Mouse (Mus musculus) MEL (cell line): Measurements from ENCODE around the gene Gjc2. TPM values are rescaled to one million over a fixed set of nuclear protein-coding genes. Genes with fewer than 3 reads are reported as not detected.
A peak's percentile ranks its signal among the peaks of the same experiment; 100 is the strongest.

ENCODE experiments used
- DNase-seq: peaks from one replicate; pipeline ENCODE4 v3.0.0; 2011; ENCODE audit warnings: low read depth, low spot score
- H3K27ac ChIP-seq: 2 replicates; pipeline ENCODE4 v1.5.1; 2012; ENCODE audit warnings: low read depth, mild to moderate bottlenecking, control low read depth, low read length, moderate library complexity; ENCODE audit not compliant: control insufficient read depth
- H3K27me3 ChIP-seq, 2 experiments: fragments of 150-350 bp in 1 of 2; sonication (generic) in 1 of 2; 2 replicates each; pipeline ENCODE4 v1.6.1; 2012; ENCODE audit warnings: low read length in 2 of 2, mild to moderate bottlenecking in 2 of 2, improper control_type of control experiment in 1 of 2, moderate library complexity in 1 of 2; ENCODE audit not compliant: insufficient read depth in 2 of 2, control insufficient read depth in 1 of 2
- H3K36me3 ChIP-seq, 2 experiments: 2 replicates each; pipeline ENCODE4 v1.6.1; 2012 to 2014; ENCODE audit warnings: low read length in 2 of 2, improper control_type of control experiment in 1 of 2, inconsistent platforms in 1 of 2, mild to moderate bottlenecking in 1 of 2; ENCODE audit not compliant: insufficient read depth in 2 of 2, control insufficient read depth in 1 of 2
- H3K4me1 ChIP-seq, 2 experiments: fragments of 150-350 bp in 1 of 2; sonication (generic) in 1 of 2; 2 replicates each; pipeline ENCODE4 v1.6.1; 2012; ENCODE audit warnings: low read length in 2 of 2, improper control_type of control experiment in 1 of 2, mild to moderate bottlenecking in 1 of 2; ENCODE audit not compliant: insufficient read depth in 2 of 2, control insufficient read depth in 1 of 2
- H3K4me3 ChIP-seq, 2 experiments: fragments of 150-350 bp in 1 of 2; sonication (generic) in 1 of 2; 2 replicates each; pipeline ENCODE4 v1.5.1; 2012; ENCODE audit warnings: low read depth in 2 of 2, low read length in 2 of 2, mild to moderate bottlenecking in 2 of 2, moderate library complexity in 2 of 2, control low read depth in 1 of 2, improper control_type of control experiment in 1 of 2; ENCODE audit not compliant: control insufficient read depth in 1 of 2, insufficient read depth in 1 of 2
- H3K79me2 ChIP-seq: 2 replicates; pipeline ENCODE4 v1.6.1; 2012; ENCODE audit warnings: mild to moderate bottlenecking, low read length, moderate library complexity; ENCODE audit not compliant: control insufficient read depth, poor library complexity, insufficient read depth
- H3K9ac ChIP-seq: 2 replicates; pipeline ENCODE4 v1.6.1; 2012; ENCODE audit warnings: low read depth, mild to moderate bottlenecking, control low read depth, low read length, moderate library complexity; ENCODE audit not compliant: control insufficient read depth, poor library complexity, severe bottlenecking
- H3K9me3 ChIP-seq: fragments of 150-350 bp; sonication (generic); replicated peaks from 2 replicates; pipeline ENCODE4 v1.6.1; 2012; ENCODE audit warnings: mild to moderate bottlenecking, low read length, improper control_type of control experiment, moderate library complexity; ENCODE audit not compliant: insufficient read depth
- BHLHE40 ChIP-seq: IDR thresholded peaks from 2 replicates; pipeline ENCODE4 v1.6.1; 2012; ENCODE audit warnings: low read depth, mild to moderate bottlenecking, inconsistent platforms, low read length, improper control_type of control experiment, borderline replicate concordance
- CHD1 ChIP-seq: IDR thresholded peaks from 2 replicates; pipeline ENCODE4 v1.6.1; 2012; ENCODE audit warnings: low read depth, mild to moderate bottlenecking, inconsistent platforms, low read length, improper control_type of control experiment
- CHD2 ChIP-seq: IDR thresholded peaks from 2 replicates; pipeline ENCODE4 v1.6.1; 2011; ENCODE audit warnings: low read length, improper control_type of control experiment
- CTCF ChIP-seq, 3 experiments: IDR thresholded peaks in 2 of 3; conservative IDR thresholded peaks in 1 of 3; 2 replicates each; pipeline ENCODE4 v1.5.1; 2011 to 2012; ENCODE audit warnings: low read length in 3 of 3, low read depth in 2 of 3, mild to moderate bottlenecking in 2 of 3, improper control_type of control experiment in 1 of 3, inconsistent platforms in 1 of 3, mixed read lengths in 1 of 3, moderate library complexity in 1 of 3; ENCODE audit not compliant: control insufficient read depth in 1 of 3, insufficient read depth in 1 of 3, poor library complexity in 1 of 3, severe bottlenecking in 1 of 3
- E2F4 ChIP-seq: IDR thresholded peaks from 2 replicates; pipeline ENCODE4 v1.6.1; 2011; ENCODE audit warnings: low read depth, low read length, improper control_type of control experiment, borderline replicate concordance
- ELF1 ChIP-seq: IDR thresholded peaks from 2 replicates; pipeline ENCODE4 v1.6.1; 2014; ENCODE audit warnings: low read depth, mild to moderate bottlenecking, inconsistent platforms, low read length, improper control_type of control experiment, moderate library complexity
- EP300 ChIP-seq, 2 experiments: IDR thresholded peaks; 2 replicates each; pipeline ENCODE4 v1.6.1; 2011; ENCODE audit warnings: improper control_type of control experiment in 2 of 2, low read length in 2 of 2, low read depth in 1 of 2, mild to moderate bottlenecking in 1 of 2
- ETS1 ChIP-seq: IDR thresholded peaks from 2 replicates; pipeline ENCODE4 v1.6.1; 2012; ENCODE audit warnings: low read depth, mild to moderate bottlenecking, inconsistent platforms, low read length, improper control_type of control experiment, moderate library complexity
- GABPA ChIP-seq: IDR thresholded peaks from 2 replicates; pipeline ENCODE4 v1.6.1; 2012; ENCODE audit warnings: low read depth, mild to moderate bottlenecking, inconsistent platforms, low read length, improper control_type of control experiment, moderate library complexity
- GATA1 ChIP-seq: IDR thresholded peaks from 2 replicates; pipeline ENCODE4 v1.6.1; 2011; ENCODE audit warnings: low read depth, low read length, improper control_type of control experiment
- HCFC1 ChIP-seq: IDR thresholded peaks from 2 replicates; pipeline ENCODE4 v1.6.1; 2012; ENCODE audit warnings: low read depth, mild to moderate bottlenecking, inconsistent platforms, low read length, improper control_type of control experiment, moderate library complexity
- JUND ChIP-seq: IDR thresholded peaks from 2 replicates; pipeline ENCODE4 v1.6.1; 2011; ENCODE audit warnings: low read depth, mild to moderate bottlenecking, improper control_type of control experiment, low read length
- KAT2A ChIP-seq: conservative IDR thresholded peaks from 2 replicates; pipeline ENCODE4 v1.6.1; 2012; ENCODE audit warnings: low read depth, low read length, improper control_type of control experiment, inconsistent platforms
- MAFK ChIP-seq: IDR thresholded peaks from 2 replicates; pipeline ENCODE4 v1.6.1; 2011; ENCODE audit warnings: low read depth, mild to moderate bottlenecking, low read length, improper control_type of control experiment, borderline replicate concordance
- MAX ChIP-seq: IDR thresholded peaks from 2 replicates; pipeline ENCODE4 v1.6.1; 2011; ENCODE audit warnings: low read length, improper control_type of control experiment
- MEF2A ChIP-seq: IDR thresholded peaks from 2 replicates; pipeline ENCODE4 v1.6.1; 2014; ENCODE audit warnings: low read depth, mild to moderate bottlenecking, inconsistent platforms, low read length, improper control_type of control experiment; ENCODE audit not compliant: poor library complexity, insufficient replicate concordance, severe bottlenecking; ENCODE audit errors: extremely low read depth
- MXI1 ChIP-seq: IDR thresholded peaks from 2 replicates; pipeline ENCODE4 v1.6.1; 2011; ENCODE audit warnings: mild to moderate bottlenecking, low read depth, low read length, improper control_type of control experiment
- MYB ChIP-seq: IDR thresholded peaks from 2 replicates; pipeline ENCODE4 v1.6.1; 2011; ENCODE audit warnings: mild to moderate bottlenecking, low read depth, low read length, improper control_type of control experiment
- MYC ChIP-seq: IDR thresholded peaks from 2 replicates; pipeline ENCODE4 v1.6.1; 2011; ENCODE audit warnings: low read depth, mild to moderate bottlenecking, low read length, improper control_type of control experiment, moderate library complexity
- NELFE ChIP-seq: IDR thresholded peaks from 2 replicates; pipeline ENCODE4 v1.6.1; 2011; ENCODE audit warnings: low read depth, low read length, improper control_type of control experiment
- NRF1 ChIP-seq: IDR thresholded peaks from 2 replicates; pipeline ENCODE4 v1.6.1; 2014; ENCODE audit warnings: low read depth, mild to moderate bottlenecking, inconsistent platforms, low read length, improper control_type of control experiment, moderate library complexity; ENCODE audit not compliant: poor library complexity, insufficient read depth, severe bottlenecking
- POLR2AphosphoS2 ChIP-seq: IDR thresholded peaks from 2 replicates; pipeline ENCODE4 v1.6.1; 2011; ENCODE audit warnings: low read length, improper control_type of control experiment
- POLR2AphosphoS5 ChIP-seq: IDR thresholded peaks from 2 replicates; pipeline ENCODE4 v1.6.1; 2012; ENCODE audit warnings: low read depth, borderline replicate concordance, mild to moderate bottlenecking, inconsistent platforms, low read length, moderate library complexity, mixed read lengths
- RAD21 ChIP-seq: IDR thresholded peaks from 2 replicates; pipeline ENCODE4 v1.6.1; 2011; ENCODE audit warnings: mild to moderate bottlenecking, low read depth, low read length, improper control_type of control experiment
- RCOR1 ChIP-seq: IDR thresholded peaks from 2 replicates; pipeline ENCODE4 v1.6.1; 2012; ENCODE audit warnings: low read depth, mild to moderate bottlenecking, inconsistent platforms, low read length, improper control_type of control experiment
- SIN3A ChIP-seq: IDR thresholded peaks from 2 replicates; pipeline ENCODE4 v1.6.1; 2012; ENCODE audit warnings: low read length, improper control_type of control experiment, inconsistent platforms
- SMC3 ChIP-seq: IDR thresholded peaks from 2 replicates; pipeline ENCODE4 v1.6.1; 2011; ENCODE audit warnings: low read depth, low read length, improper control_type of control experiment
- TAL1 ChIP-seq: IDR thresholded peaks from 2 replicates; pipeline ENCODE4 v1.6.1; 2012; ENCODE audit warnings: mild to moderate bottlenecking, inconsistent platforms, low read length, moderate library complexity, mixed read lengths
- TBP ChIP-seq: IDR thresholded peaks from 2 replicates; pipeline ENCODE4 v1.8.0; 2011; ENCODE audit warnings: low read depth, low read length, improper control_type of control experiment
- TCF12 ChIP-seq: IDR thresholded peaks from 2 replicates; pipeline ENCODE4 v1.6.1; 2014; ENCODE audit warnings: low read depth, mild to moderate bottlenecking, inconsistent platforms, low read length, improper control_type of control experiment, moderate library complexity
- UBTF ChIP-seq: IDR thresholded peaks from 2 replicates; pipeline ENCODE4 v1.6.1; 2012; ENCODE audit warnings: low read depth, mild to moderate bottlenecking, inconsistent platforms, low read length, improper control_type of control experiment, moderate library complexity, borderline replicate concordance; ENCODE audit not compliant: insufficient read depth
- USF1 ChIP-seq: IDR thresholded peaks from 2 replicates; pipeline ENCODE4 v1.6.1; 2014; ENCODE audit warnings: low read depth, mild to moderate bottlenecking, inconsistent platforms, low read length, improper control_type of control experiment, moderate library complexity
- USF2 ChIP-seq, 2 experiments: IDR thresholded peaks; 2 replicates each; pipeline ENCODE4 v1.6.1; 2011 to 2012; ENCODE audit warnings: improper control_type of control experiment in 2 of 2, low read length in 2 of 2, borderline replicate concordance in 1 of 2, inconsistent platforms in 1 of 2, low read depth in 1 of 2, mild to moderate bottlenecking in 1 of 2; ENCODE audit not compliant: insufficient read depth in 1 of 2
- ZC3H11A ChIP-seq: IDR thresholded peaks from 2 replicates; pipeline ENCODE4 v1.6.1; 2012; ENCODE audit warnings: low read depth, mild to moderate bottlenecking, inconsistent platforms, low read length, improper control_type of control experiment
- ZKSCAN1 ChIP-seq: IDR thresholded peaks from 2 replicates; pipeline ENCODE4 v1.6.1; 2012; ENCODE audit warnings: low read depth, mild to moderate bottlenecking, inconsistent platforms, low read length, improper control_type of control experiment, moderate library complexity
- ZMIZ1 ChIP-seq: IDR thresholded peaks from 2 replicates; pipeline ENCODE4 v1.6.1; 2012; ENCODE audit warnings: low read depth, mild to moderate bottlenecking, inconsistent platforms, low read length, improper control_type of control experiment, moderate library complexity
- ZNF384 ChIP-seq: IDR thresholded peaks from 2 replicates; pipeline ENCODE4 v1.6.1; 2012; ENCODE audit warnings: low read depth, mild to moderate bottlenecking, inconsistent platforms, low read length, improper control_type of control experiment
- polyA plus RNA-seq, 2 experiments: library from polyadenylated mRNA; stranded (reverse) in 1 of 2; unstranded in 1 of 2; fragments of >175 nt in 1 of 2; fragments of >200 nt in 1 of 2; gene quantifications; 2 replicates each; pipeline versions ENCODE4 v1.2.1 to v1.2.4; 2012; ENCODE audit warnings: low replicate concordance in 2 of 2, low read depth in 1 of 2; ENCODE audit not compliant: insufficient read length in 2 of 2, insufficient read depth in 1 of 2, missing spikeins in 1 of 2
- total RNA-seq: library from RNA; depleted of rRNA; stranded (reverse); fragments of 300-350 nt; gene quantifications from 2 replicates; pipeline ENCODE4 v1.2.3, GENCODE M21; 2012

Gene Gjc2
- total and polyA plus RNA-seq, 3 experiments: 0.07 to 0.08 TPM; not detected in 1

DNA sequence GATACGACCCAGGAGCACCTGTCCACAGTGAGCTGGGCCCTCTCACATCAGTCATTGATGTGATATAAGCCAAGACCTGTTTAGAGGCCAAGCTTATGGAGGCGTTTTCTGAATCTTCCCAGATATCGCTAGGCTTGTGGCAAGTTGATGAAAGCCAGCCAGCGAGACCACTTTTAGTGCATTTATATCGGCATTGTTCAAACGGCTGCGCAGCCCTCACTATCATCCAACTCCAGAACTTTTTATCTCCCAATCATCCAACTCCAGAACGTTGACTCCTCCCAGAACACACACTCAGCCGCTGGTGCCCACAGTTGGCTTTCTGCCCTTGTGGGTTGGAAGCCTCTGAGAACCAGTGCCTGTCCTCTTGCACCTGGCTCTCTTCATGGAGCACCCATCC lies 18.6 kb downstream of the Gjc2 start:
- Histone ChIP-seq H3K36me3 (peaks cover 0 to 31% of the 10 kb centered on the region in 2 experiments; a peak in 2 of 4 replicates), H3K79me2 (peaks cover 10% of the 10 kb centered on the region), H3K9ac (peak overlapping the region; percentile 93), H3K9me3 (no peaks in the 10 kb centered on the region), H3K27me3 (no peaks in the 10 kb centered on the region), H3K4me3 (peak overlapping the region; percentile 75 to 81), H3K4me1 (peaks cover 22 to 37% of the 10 kb centered on the region in 2 experiments), H3K27ac (peak overlapping the region; percentile 97)
- DNase-seq: peak; percentile 97
- TF ChIP-seq CHD2 (no peak; the same call in 1 of the 2 replicates), MEF2A (peak; percentile 39; the same call in 1 of the 2 replicates), GABPA (no peak), USF2 (IDR thresholded peaks at IDR 0.05; ENCODE audit: borderline replicate concordance in 1 of 2, insufficient read depth in 1 of 2, low read depth in 1 of 2, low read length in 2 of 2) (no peak), EP300 (IDR thresholded peaks at IDR 0.05; ENCODE audit: low read depth in 1 of 2, low read length in 2 of 2) (peak; percentile 98 to 99), UBTF (no peak), MAX (no peak), HCFC1 (peak; percentile 42; the same call in 1 of the 2 replicates), SMC3 (no peak), MXI1 (peak; percentile 47), ZNF384 (no peak), TCF12 (peak; percentile 100), POLR2AphosphoS2 (peak; percentile 43; the same call in 1 of the 2 replicates), SIN3A (peak; percentile 90), TBP (peak; percentile 77; the same call in 1 of the 2 replicates), NELFE (peak; percentile 46), MYC (peak; percentile 77; the same call in 1 of the 2 replicates), CHD1 (no peak), JUND (0 out of 2 replicates have a peak, but pooled peaks have one; percentile 23), RCOR1 (peak; percentile 95), ZMIZ1 (no peak; the same call in 1 of the 2 replicates), RAD21 (no peak), MYB (peak; percentile 97), CTCF (IDR thresholded peaks at IDR 0.05 in 2 of 3, conservative IDR thresholded peaks at IDR 0.05 in 1 of 3; ENCODE audit: control insufficient read depth in 1 of 3, insufficient read depth in 1 of 3, low read depth in 2 of 3, low read length in 3 of 3, poor library complexity in 1 of 3, severe bottlenecking in 1 of 3) (no peak), ZKSCAN1 (no peak), POLR2AphosphoS5 (no peak), ETS1 (peak; percentile 98), ELF1 (no peak), BHLHE40 (peak; percentile 83), USF1 (no peak), NRF1 (peak; percentile 62), TAL1 (peak; percentile 93), E2F4 (no peak), GATA1 (peak; percentile 100), ZC3H11A (no peak), KAT2A (no peak), MAFK (peak; percentile 78; the same call in 1 of the 2 replicates)
